Mouse (Mus musculus) intestine, embryonic 16.5 days (tissue): ENCODE results near the gene Gtf2e1. TPM values are rescaled to one million over a fixed set of nuclear protein-coding genes. Genes with fewer than 3 reads are reported as not detected.

Experiments used
- ATAC-seq: fragments of 200-750 bp; cut with Nextera tagmentation; 2 replicates; pipeline ENCODE4 v1.8.0; 2017; ENCODE audit warnings: moderate TSS enrichment, moderate library complexity
- H3K27ac ChIP-seq: fragments of 300-500 bp; sonication (generic); 2 replicates; pipeline ENCODE4 v1.5.1; 2014; ENCODE audit warnings: mild to moderate bottlenecking, low read length
- H3K27me3 ChIP-seq: fragments of 300-500 bp; sonication (generic); replicated peaks from 2 replicates; pipeline ENCODE4 v1.6.1; 2014; ENCODE audit warnings: low read length, control low read depth, mixed read lengths; ENCODE audit not compliant: control insufficient read depth, insufficient read depth
- H3K36me3 ChIP-seq: fragments of 300-500 bp; sonication (generic); 2 replicates; pipeline ENCODE4 v1.6.1; 2014; ENCODE audit warnings: low read length, control low read depth; ENCODE audit not compliant: control insufficient read depth, insufficient read depth
- H3K4me1 ChIP-seq: fragments of 300-500 bp; sonication (generic); 2 replicates; pipeline ENCODE4 v1.6.1; 2014; ENCODE audit warnings: low read length, control low read depth, mixed read lengths; ENCODE audit not compliant: control insufficient read depth, insufficient read depth
- H3K4me2 ChIP-seq: fragments of 300-500 bp; sonication (generic); 2 replicates; pipeline ENCODE4 v1.6.1; 2014; ENCODE audit warnings: low read depth, low read length, control low read depth
- H3K4me3 ChIP-seq: fragments of 300-500 bp; sonication (generic); 2 replicates; pipeline ENCODE4 v1.5.1; 2014; ENCODE audit warnings: mild to moderate bottlenecking, low read length
- H3K9ac ChIP-seq: fragments of 300-500 bp; sonication (generic); 2 replicates; pipeline ENCODE4 v1.6.1; 2014; ENCODE audit warnings: low read depth, low read length
- H3K9me3 ChIP-seq: fragments of 300-500 bp; sonication (generic); 2 replicates; pipeline ENCODE4 v1.6.1; 2016; ENCODE audit warnings: low read length, control low read depth; ENCODE audit not compliant: control insufficient read depth
- WGBS: fragments of 180-500 bp; shearing (Covaris S2); extraction: QIAGEN DNeasy Blood & Tissue Kit; methylation state at CpG from one replicate; pipeline ENCODE4 v1.1.7; 2014; 5-methylcytosine and 5-hydroxymethylcytosine counted together
- polyA plus RNA-seq: library from polyadenylated mRNA; unstranded; fragments of >200 nt; fragmentation: Nextera tagmentation; extraction: Ambion mirVana; gene quantifications from 2 replicates; pipeline ENCODE4 v1.2.1, GENCODE M21; 2015

The Gtf2e1 gene
- 16.4 and 17.3 TPM in 2 replicates for polyA plus RNA-seq

DNA sequence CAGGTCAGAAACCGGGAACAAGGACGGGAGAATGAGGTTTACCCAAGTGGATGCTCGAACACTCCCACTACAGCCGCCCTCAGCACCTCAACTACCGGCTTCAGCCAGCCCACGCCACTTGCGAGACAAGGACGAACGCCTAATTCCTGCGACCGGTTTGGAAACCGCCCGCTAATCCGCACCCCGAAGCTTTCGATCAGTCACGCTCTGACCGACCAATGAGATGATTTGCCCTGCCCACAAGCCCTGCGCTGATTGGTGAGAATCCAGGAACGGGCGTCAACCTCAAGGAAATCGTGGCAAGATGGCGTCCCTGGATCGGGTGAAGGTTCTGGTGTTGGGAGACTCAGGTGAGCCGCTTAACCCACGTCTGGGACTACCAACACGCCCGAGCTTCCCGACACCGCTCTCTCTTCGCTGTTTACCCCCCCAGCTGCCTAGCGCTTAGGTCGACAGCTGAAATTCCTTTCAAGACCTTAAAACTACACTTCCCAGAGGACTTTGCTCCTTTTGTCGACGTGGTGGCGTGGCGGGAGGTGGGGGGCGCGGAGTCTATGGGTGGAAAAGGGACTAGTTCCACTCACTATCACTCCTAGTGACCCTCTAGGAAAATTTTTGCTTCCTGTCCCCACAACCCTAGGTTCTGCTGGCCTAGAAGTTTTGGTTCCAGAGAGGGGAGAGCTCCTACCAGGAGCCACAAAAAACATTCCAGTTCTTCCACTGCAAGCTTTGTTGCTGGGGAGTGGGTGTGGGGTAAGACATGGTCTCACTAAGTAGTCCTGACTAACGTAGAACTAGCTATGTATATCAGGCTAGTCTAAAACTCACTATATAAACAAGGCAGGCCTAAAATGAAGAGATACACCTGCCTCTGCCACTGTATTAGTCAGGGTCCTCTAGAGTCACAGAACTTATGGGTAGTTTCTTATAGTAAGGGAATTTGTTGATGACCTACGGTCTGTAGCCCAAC is at the start of gene Gtf2e1, which contains the start of gene Rabl3:
Gtf2e1 (minus strand) TSS at position 179 of the 970 bp plus-strand sequence.
Rabl3 (plus strand) TSS at position 275 of the 970 bp plus-strand sequence.
- ATAC-seq: peak; percentile 100
- Histone ChIP-seq H3K4me2 (peak within 1 kb of the TSS; percentile 65), H3K27me3 (no peaks in the 10 kb centered on the region), H3K9ac (peak within 1 kb of the TSS; percentile 93), H3K27ac (peak within 1 kb of the TSS; percentile 83), H3K36me3 (0 out of 2 replicates have a peak, but pooled peaks cover 2% of the 10 kb centered on the region), H3K9me3 (no peaks in the 10 kb centered on the region), H3K4me3 (peak within 1 kb of the TSS; percentile 89), H3K4me1 (peaks cover 11% of the 10 kb centered on the region; the same call in 1 of the 2 replicates)
- WGBS: 2% methylated on average over 41 of the region's 41 CpGs

DNA sequence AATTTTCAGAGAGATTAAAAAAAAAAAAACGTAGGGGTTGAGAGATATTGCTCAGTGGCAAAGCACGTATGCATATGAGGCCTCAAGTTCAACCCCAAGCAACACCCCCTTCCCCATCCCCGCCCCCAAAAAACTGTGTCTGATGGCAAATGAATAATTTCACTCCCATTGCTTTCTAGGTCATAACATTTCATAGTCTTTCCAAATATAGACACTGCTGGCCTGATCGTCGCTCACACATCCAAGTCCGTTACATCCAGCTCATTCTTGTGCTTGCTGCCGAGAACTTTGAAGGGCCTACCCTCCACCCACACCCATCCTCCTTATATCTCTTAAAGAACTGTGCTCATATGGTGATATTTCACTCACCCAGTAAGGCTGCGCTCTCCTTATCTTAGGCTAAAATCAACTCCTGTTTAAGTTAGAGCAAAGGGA is 45.6 kb upstream of the Gtf2e1 start:
- Histone ChIP-seq H3K27me3 (no peaks in the 10 kb centered on the region), H3K4me1 (peaks cover 8% of the 10 kb centered on the region; the same call in 1 of the 2 replicates), H3K4me2 (no peak overlapping the region; the same call in 1 of the 2 replicates), H3K27ac (no peak overlapping the region), H3K4me3 (no peak overlapping the region), H3K9ac (no peak overlapping the region), H3K9me3 (no peaks in the 10 kb centered on the region), H3K36me3 (no peaks in the 10 kb centered on the region)
- 62% methylated on average over 8 of the region's 8 CpGs for WGBS
- no peak for ATAC-seq

DNA sequence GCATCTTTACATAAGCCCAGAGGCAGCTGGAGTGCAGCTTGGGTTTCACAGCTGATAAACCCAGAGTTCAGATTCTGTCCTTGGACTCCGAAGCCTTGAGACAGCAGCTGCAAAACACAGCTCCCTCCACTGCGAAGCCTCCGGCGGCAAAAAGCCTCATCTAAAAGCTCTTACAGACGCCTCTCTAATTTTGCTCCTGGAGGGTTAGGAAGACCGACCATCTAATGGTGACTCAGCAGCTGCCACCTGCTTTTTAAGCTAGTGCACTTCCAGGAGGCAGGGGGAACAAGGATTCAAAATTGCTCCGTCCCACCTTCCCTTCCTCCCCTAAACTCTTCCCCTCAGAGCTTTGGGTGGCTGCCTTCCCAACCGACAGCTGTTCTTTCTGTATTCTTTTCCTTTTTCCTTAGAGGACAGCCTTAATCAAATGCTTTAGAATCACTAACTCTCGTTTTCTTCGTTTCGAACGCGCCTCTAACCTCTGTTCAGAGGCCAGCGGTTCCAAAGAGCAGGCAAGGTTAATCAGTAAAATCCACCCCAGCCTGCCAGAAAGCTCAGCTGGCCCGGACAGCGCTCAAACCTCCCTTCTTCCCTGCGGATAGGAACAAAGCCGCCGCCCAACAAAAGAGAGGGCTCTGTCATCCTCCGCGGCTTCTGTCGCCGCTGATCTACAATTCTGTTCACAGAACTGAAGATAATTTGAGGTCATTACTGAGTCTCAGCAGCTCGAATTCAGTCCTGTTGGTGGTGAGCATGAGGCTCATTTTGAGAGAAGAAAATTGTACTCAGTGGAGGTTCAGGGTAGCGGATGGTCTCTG is 44.8 kb upstream of the Gtf2e1 start:
- Histone ChIP-seq H3K27ac (peak overlapping the region; percentile 70), H3K27me3 (no peaks in the 10 kb centered on the region), H3K4me2 (peak overlapping the region; percentile 66), H3K4me1 (peaks cover 8% of the 10 kb centered on the region; the same call in 1 of the 2 replicates), H3K4me3 (peak overlapping the region; percentile 36), H3K9me3 (no peaks in the 10 kb centered on the region), H3K36me3 (no peaks in the 10 kb centered on the region), H3K9ac (peak overlapping the region; percentile 48)
- WGBS: 5% methylated on average over 25 of the region's 25 CpGs
- peak; percentile 88 for ATAC-seq

DNA sequence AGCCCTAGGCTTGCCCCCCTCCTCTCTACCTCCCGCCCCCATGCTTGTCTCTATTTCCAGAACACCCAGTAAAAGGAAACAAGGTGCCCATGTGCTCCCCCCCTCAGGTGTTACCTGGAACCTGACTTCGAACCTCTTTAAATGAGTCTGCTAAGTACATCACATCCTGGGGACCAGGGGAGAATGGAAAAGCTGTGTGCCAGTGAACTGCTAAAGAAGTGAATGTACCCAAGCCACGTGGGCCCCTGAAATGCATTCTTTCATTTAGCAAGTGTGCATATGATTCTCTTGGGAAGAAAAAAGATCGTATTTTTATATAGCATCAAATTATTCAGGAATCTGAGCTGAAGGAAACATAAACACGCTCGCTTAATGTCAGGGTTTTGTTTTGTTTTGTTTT is 44.2 kb upstream of the Gtf2e1 start:
- Histone ChIP-seq H3K27me3 (no peaks in the 10 kb centered on the region), H3K4me3 (peak overlapping the region; percentile 36), H3K9me3 (no peaks in the 10 kb centered on the region), H3K27ac (no peak overlapping the region; the same call in 1 of the 2 replicates), H3K4me1 (peaks cover 8% of the 10 kb centered on the region; the same call in 1 of the 2 replicates), H3K36me3 (no peaks in the 10 kb centered on the region), H3K9ac (0 out of 2 replicates have a peak overlapping the region, but pooled peaks have one; percentile 48), H3K4me2 (peak overlapping the region; percentile 66)
- 47% methylated on average over 6 of the region's 6 CpGs for WGBS
- ATAC-seq: no peak

DNA sequence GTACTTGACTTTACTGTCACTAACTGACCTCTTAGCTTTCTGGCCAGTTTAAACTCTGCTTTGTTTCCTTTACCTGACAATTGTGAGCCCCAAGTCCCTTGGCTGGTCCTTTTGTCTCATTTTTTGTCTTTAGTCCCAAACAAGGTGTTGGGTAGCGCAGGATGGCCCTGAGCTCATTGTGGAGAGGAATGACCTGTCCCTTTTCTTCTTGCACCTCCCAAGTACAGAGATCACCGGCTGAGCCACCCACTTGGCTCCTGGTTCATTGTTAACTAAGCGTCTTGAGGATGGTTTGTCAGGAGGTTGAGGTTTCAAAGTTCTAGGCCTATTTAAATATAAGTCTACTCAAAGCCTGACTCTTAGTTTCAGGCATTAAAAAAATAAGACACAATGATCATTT is 43.7 kb upstream of the Gtf2e1 start:
- Histone ChIP-seq H3K27ac (no peak overlapping the region), H3K4me2 (no peak overlapping the region), H3K4me1 (peaks cover 8% of the 10 kb centered on the region; the same call in 1 of the 2 replicates), H3K36me3 (no peaks in the 10 kb centered on the region), H3K4me3 (no peak overlapping the region), H3K9me3 (no peaks in the 10 kb centered on the region), H3K9ac (no peak overlapping the region), H3K27me3 (no peaks in the 10 kb centered on the region)
- 92% methylated on average over 3 of the region's 3 CpGs for WGBS
- no peak for ATAC-seq

DNA sequence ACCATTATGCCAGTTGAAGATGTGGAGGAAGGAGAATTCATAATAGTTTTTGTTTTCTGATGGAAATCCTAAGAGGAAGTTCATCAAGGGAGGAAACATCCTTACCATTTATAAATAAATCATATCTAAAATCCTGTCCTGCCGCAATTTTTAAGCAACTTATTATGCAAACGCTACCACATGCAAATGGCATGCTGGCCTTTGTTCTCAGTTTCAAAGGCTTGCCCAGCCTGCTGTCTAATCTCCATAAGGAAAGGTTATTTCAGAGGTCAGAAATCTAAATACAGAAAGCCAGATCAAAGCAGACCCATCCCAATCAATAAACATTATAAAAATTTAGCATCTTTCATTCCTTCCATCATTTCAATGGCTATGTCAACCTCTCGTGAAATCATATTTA is 42.3 kb upstream of the Gtf2e1 start:
- no peak overlapping the region for H3K4me2 ChIP-seq
- H3K4me3 ChIP-seq: no peak overlapping the region
- ATAC-seq: no peak
- H3K27ac ChIP-seq: no peak overlapping the region
- H3K4me1 ChIP-seq: peaks cover 8% of the 10 kb centered on the region; the same call in 1 of the 2 replicates
- H3K9me3 ChIP-seq: no peaks in the 10 kb centered on the region
- no peaks in the 10 kb centered on the region for H3K36me3 ChIP-seq
- no peak overlapping the region for H3K9ac ChIP-seq
- no peaks in the 10 kb centered on the region for H3K27me3 ChIP-seq
- WGBS: 79% methylated on average over 3 of the region's 3 CpGs

DNA sequence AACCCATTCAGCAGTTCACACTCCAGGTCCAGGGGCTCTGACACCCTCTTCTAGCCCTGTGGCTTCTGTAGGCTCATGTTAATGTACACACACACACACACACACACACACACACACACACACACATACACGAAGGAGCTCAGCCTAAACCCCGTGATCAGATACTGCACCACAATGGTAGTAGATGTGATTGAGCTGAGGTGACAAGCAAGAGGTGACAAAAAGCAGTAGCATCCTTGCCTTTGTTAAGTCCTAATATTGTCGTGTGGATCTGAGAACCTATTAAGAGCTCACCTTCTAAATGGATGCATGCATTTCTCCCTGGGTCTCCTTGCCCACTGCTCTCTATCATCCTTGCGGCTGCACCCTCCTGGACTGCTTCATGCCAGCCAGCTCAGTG is 41.1 kb upstream of the Gtf2e1 start:
- H3K4me1 ChIP-seq: peaks cover 8% of the 10 kb centered on the region; the same call in 1 of the 2 replicates
- H3K4me2 ChIP-seq: no peak overlapping the region
- no peak overlapping the region for H3K9ac ChIP-seq
- no peak for ATAC-seq
- 84% methylated on average over 4 of the region's 4 CpGs for WGBS
- H3K27me3 ChIP-seq: no peaks in the 10 kb centered on the region
- no peaks in the 10 kb centered on the region for H3K9me3 ChIP-seq
- H3K27ac ChIP-seq: no peak overlapping the region
- no peaks in the 10 kb centered on the region for H3K36me3 ChIP-seq
- H3K4me3 ChIP-seq: no peak overlapping the region

DNA sequence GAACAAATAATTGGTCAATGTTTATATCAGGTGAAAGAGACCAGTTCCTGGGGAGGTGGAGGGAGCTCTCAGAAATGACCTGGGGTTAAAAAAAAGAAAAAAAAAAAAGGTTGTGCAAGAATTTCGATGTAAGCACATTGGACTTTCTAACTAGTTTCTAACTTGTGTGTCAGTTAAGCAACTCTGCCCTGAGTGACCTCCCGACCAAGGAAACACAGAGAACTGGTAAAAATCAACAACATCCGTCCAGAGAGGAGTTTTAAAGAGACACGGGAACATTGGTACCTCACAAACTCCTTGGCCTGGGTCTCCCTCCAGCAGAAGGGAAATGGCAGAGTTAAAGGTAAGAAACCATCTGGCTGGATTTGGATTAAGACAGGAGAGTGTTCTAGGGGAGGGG is 40.4 kb upstream of the Gtf2e1 start, which contains the start of gene Hgd:
Hgd (plus strand) TSS at position 160 of the 400 bp plus-strand sequence.
- WGBS: 47% methylated on average over 4 of the region's 4 CpGs
- no peak within 1 kb of the TSS for H3K9ac ChIP-seq
- H3K27ac ChIP-seq: no peak within 1 kb of the TSS
- no peak within 1 kb of the TSS for H3K4me2 ChIP-seq
- peaks cover 8% of the 10 kb centered on the region; the same call in 1 of the 2 replicates for H3K4me1 ChIP-seq
- no peak for ATAC-seq
- no peak within 1 kb of the TSS for H3K4me3 ChIP-seq
- H3K36me3 ChIP-seq: no peaks in the 10 kb centered on the region
- no peaks in the 10 kb centered on the region for H3K27me3 ChIP-seq
- no peaks in the 10 kb centered on the region for H3K9me3 ChIP-seq

DNA sequence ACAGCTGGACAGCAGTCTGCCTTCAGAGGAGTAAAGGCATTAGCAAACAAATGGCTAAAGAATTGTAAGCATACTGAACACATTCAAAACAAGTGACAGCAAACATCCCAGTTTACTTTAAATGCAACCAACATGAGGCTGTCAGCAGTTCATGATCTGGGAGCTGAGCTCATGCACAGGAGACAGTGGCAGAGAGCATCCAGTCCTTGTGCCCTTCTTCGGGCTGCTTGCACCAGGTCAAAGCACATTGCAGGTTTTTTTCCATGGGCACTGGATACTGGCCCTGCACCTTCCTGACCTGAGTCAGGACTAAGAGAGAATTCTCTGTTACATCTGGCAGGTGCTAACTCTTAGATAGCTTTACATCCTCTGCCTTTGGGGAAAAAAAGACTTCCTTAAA is 40.0 kb upstream of the Gtf2e1 start:
- ATAC-seq: no peak
- Histone ChIP-seq H3K27ac (no peak overlapping the region), H3K4me1 (peaks cover 8% of the 10 kb centered on the region; the same call in 1 of the 2 replicates), H3K4me2 (no peak overlapping the region), H3K4me3 (no peak overlapping the region), H3K36me3 (no peaks in the 10 kb centered on the region), H3K9ac (no peak overlapping the region), H3K27me3 (no peaks in the 10 kb centered on the region), H3K9me3 (no peaks in the 10 kb centered on the region)
- 56% methylated on average over 1 of the region's 1 CpGs for WGBS
